Mouse (Mus musculus) limb, embryonic 14.5 days (tissue): ENCODE measurements around the gene Them7. TPM values are rescaled to one million over a fixed set of nuclear protein-coding genes. Genes with fewer than 3 reads are reported as not detected.
A peak's percentile ranks its signal among the peaks of the same experiment; 100 is the strongest.

ENCODE experiments used
- ATAC-seq: fragments of 200-750 bp; cut with Nextera tagmentation; 2 replicates; pipeline ENCODE4 v1.8.0; 2017; ENCODE audit warnings: low read depth, moderate number of reproducible peaks, moderate TSS enrichment; ENCODE audit not compliant: low FRiP score
- DNase-seq: peaks from one replicate; pipeline ENCODE4 v3.0.0-alpha.2; 2015; ENCODE audit warnings: low spot score
- H3K27ac ChIP-seq: fragments of 300-500 bp; sonication (generic); replicated peaks from 2 replicates; pipeline ENCODE4 v1.5.1; 2014; ENCODE audit warnings: low read depth, mild to moderate bottlenecking, low read length, moderate library complexity, mixed read lengths
- H3K27me3 ChIP-seq: fragments of 300-500 bp; sonication (generic); 2 replicates; pipeline ENCODE4 v1.6.1; 2014; ENCODE audit warnings: low read length, mixed read lengths; ENCODE audit not compliant: control insufficient read depth, insufficient read depth
- H3K36me3 ChIP-seq: fragments of 300-500 bp; sonication (generic); 2 replicates; pipeline ENCODE4 v1.6.1; 2014; ENCODE audit warnings: mild to moderate bottlenecking, low read length, moderate library complexity, mixed read lengths; ENCODE audit not compliant: control insufficient read depth, insufficient read depth
- H3K4me1 ChIP-seq: fragments of 300-500 bp; sonication (generic); 2 replicates; pipeline ENCODE4 v1.6.1; 2014; ENCODE audit warnings: antibody characterized with exemption, low read length, mixed read lengths; ENCODE audit not compliant: control insufficient read depth, insufficient read depth
- H3K4me2 ChIP-seq: fragments of 300-500 bp; sonication (generic); replicated peaks from 2 replicates; pipeline ENCODE4 v1.6.1; 2014; ENCODE audit warnings: low read depth, mild to moderate bottlenecking, low read length, moderate library complexity; ENCODE audit not compliant: severe bottlenecking
- H3K4me3 ChIP-seq: fragments of 300-500 bp; sonication (generic); replicated peaks from 2 replicates; pipeline ENCODE4 v1.5.1; 2014; ENCODE audit warnings: low read length
- H3K9ac ChIP-seq: fragments of 300-500 bp; sonication (generic); 2 replicates; pipeline ENCODE4 v1.6.1; 2014; ENCODE audit warnings: mild to moderate bottlenecking, low read depth, low read length, moderate library complexity; ENCODE audit not compliant: severe bottlenecking
- H3K9me3 ChIP-seq: fragments of 300-500 bp; sonication (generic); 2 replicates; pipeline ENCODE4 v1.6.1; 2016; ENCODE audit warnings: low read length; ENCODE audit not compliant: control insufficient read depth
- POLR2A ChIP-seq: fragments of 200-500 bp; IDR thresholded peaks from 2 replicates; pipeline ENCODE4 v1.8.0; 2012; ENCODE audit warnings: inconsistent platforms, mild to moderate bottlenecking, moderate library complexity, borderline replicate concordance; ENCODE audit not compliant: insufficient read depth, insufficient read length; ENCODE audit errors: extremely low read depth
- WGBS: fragments of 180-500 bp; shearing (Covaris S2); extraction: QIAGEN DNeasy Blood & Tissue Kit; methylation state at CpG from one replicate; pipeline ENCODE4 v1.1.7; 2014; 5-methylcytosine and 5-hydroxymethylcytosine counted together
- polyA plus RNA-seq, 2 experiments: library from polyadenylated mRNA; depleted of rRNA in 1 of 2; stranded (reverse) in 1 of 2; unstranded in 1 of 2; fragments of >200 nt; fragmentation: Nextera tagmentation in 1 of 2; extraction: Ambion mirVana in 1 of 2; gene quantifications; 2 replicates each; pipeline versions ENCODE4 v1.2.1 to v1.2.3; 2012 to 2014

Them7 gene
- polyA plus RNA-seq, 2 experiments, result 0.63 to 0.94 TPM

GRCm38 (mm10) chr2:105367623-105368022, 143.5 kb downstream of the Them7 start:
- Histone ChIP-seq H3K4me2 (no peak overlapping the region), H3K27me3 (no peaks in the 10 kb centered on the region), H3K4me3 (no peak overlapping the region), H3K9me3 (no peaks in the 10 kb centered on the region), H3K4me1 (peaks cover 3% of the 10 kb centered on the region; the same call in 1 of the 2 replicates), H3K27ac (no peak overlapping the region), H3K9ac (no peak overlapping the region), H3K36me3 (no peaks in the 10 kb centered on the region)
- DNase-seq, result no peak
- ATAC-seq, result no peak
- no peak for TF ChIP-seq POLR2A
- 38% methylated on average over 4 of the region's 4 CpGs for WGBS

- no peak overlapping the region for H3K27ac ChIP-seq
- no peaks in the 10 kb centered on the region for H3K27me3 ChIP-seq
- no peak for TF ChIP-seq POLR2A
- peak overlapping the region; percentile 29; the same call in 1 of the 2 replicates for H3K4me2 ChIP-seq
- no peak for ATAC-seq
- H3K36me3 ChIP-seq, result no peaks in the 10 kb centered on the region
- DNase-seq, result no peak
- H3K4me1 ChIP-seq, result peaks cover 3% of the 10 kb centered on the region; the same call in 1 of the 2 replicates
- no peak overlapping the region for H3K4me3 ChIP-seq
- WGBS, result 7% methylated on average over 10 of the region's 10 CpGs
- H3K9me3 ChIP-seq, result no peaks in the 10 kb centered on the region
- H3K9ac ChIP-seq, result no peak overlapping the region
These were observed 146.1 kb downstream of the Them7 start for GRCm38 (mm10) chr2:105370240-105370639.

GRCm38 (mm10) chr2:105370698-105371097, 146.6 kb downstream of the Them7 start:
- H3K9me3 ChIP-seq, result no peaks in the 10 kb centered on the region
- H3K9ac ChIP-seq, result peak overlapping the region; percentile 28; the same call in 1 of the 2 replicates
- no peak for ATAC-seq
- H3K4me2 ChIP-seq, result peak overlapping the region; percentile 29
- H3K4me1 ChIP-seq, result peaks cover 3% of the 10 kb centered on the region; the same call in 1 of the 2 replicates
- H3K27ac ChIP-seq, result no peak overlapping the region
- no peaks in the 10 kb centered on the region for H3K27me3 ChIP-seq
- no peaks in the 10 kb centered on the region for H3K36me3 ChIP-seq
- H3K4me3 ChIP-seq, result no peak overlapping the region; the same call in 1 of the 2 replicates
- 22% methylated on average over 14 of the region's 14 CpGs for WGBS
- no peak for TF ChIP-seq POLR2A
- no peak for DNase-seq

GRCm38 (mm10) chr2:105372156-105372555, 148.0 kb downstream of the Them7 start:
- ATAC-seq (no peak), DNase-seq (no peak)
- H3K9me3 ChIP-seq, result no peaks in the 10 kb centered on the region
- peaks cover 3% of the 10 kb centered on the region; the same call in 1 of the 2 replicates for H3K4me1 ChIP-seq
- H3K27ac ChIP-seq, result no peak overlapping the region
- TF ChIP-seq POLR2A, result no peak
- H3K27me3 ChIP-seq, result no peaks in the 10 kb centered on the region
- 90% methylated on average over 6 of the region's 6 CpGs for WGBS
- no peak overlapping the region for H3K4me2 ChIP-seq
- H3K36me3 ChIP-seq, result no peaks in the 10 kb centered on the region
- no peak overlapping the region for H3K9ac ChIP-seq
- H3K4me3 ChIP-seq, result no peak overlapping the region

- H3K27ac ChIP-seq, result no peak overlapping the region
- no peak for TF ChIP-seq POLR2A
- H3K27me3 ChIP-seq, result no peaks in the 10 kb centered on the region
- no peaks in the 10 kb centered on the region for H3K36me3 ChIP-seq
- H3K4me3 ChIP-seq, result no peak overlapping the region
- H3K9ac ChIP-seq, result no peak overlapping the region
- no peaks in the 10 kb centered on the region for H3K9me3 ChIP-seq
- H3K4me1 ChIP-seq, result peaks cover 3% of the 10 kb centered on the region; the same call in 1 of the 2 replicates
- ATAC-seq, result no peak
- no peak overlapping the region for H3K4me2 ChIP-seq
- no peak for DNase-seq
- WGBS, result 74% methylated on average over 5 of the region's 5 CpGs
These were observed 148.6 kb downstream of the Them7 start for GRCm38 (mm10) chr2:105372727-105373126.
